Mouse (Mus musculus) neural tube, embryonic 13.5 days (tissue): ENCODE measurements around the gene Ift46. TPM values are rescaled to one million over a fixed set of nuclear protein-coding genes. Genes with fewer than 3 reads are reported as not detected.
"Not testable (repeated sequence)": the region's sequence is repeated elsewhere in the genome, so short reads cannot be mapped to it uniquely, and the experiment has no call there.

Experiments used
- ATAC-seq: fragments of 200-750 bp; cut with Nextera tagmentation; 2 replicates; pipeline ENCODE4 v1.8.0; 2017; ENCODE audit warnings: low read depth, mild to moderate bottlenecking, moderate TSS enrichment, moderate library complexity
- H3K27ac ChIP-seq: fragments of 300-500 bp; sonication (generic); replicated peaks from 2 replicates; pipeline ENCODE4 v1.5.1; 2015; ENCODE audit warnings: moderate library complexity, mild to moderate bottlenecking, inconsistent platforms
- H3K27me3 ChIP-seq: fragments of 300-500 bp; sonication (generic); 2 replicates; pipeline ENCODE4 v1.6.1; 2015; ENCODE audit warnings: mild to moderate bottlenecking, inconsistent platforms
- H3K36me3 ChIP-seq: fragments of 300-500 bp; sonication (generic); 2 replicates; pipeline ENCODE4 v1.6.1; 2015; ENCODE audit warnings: mild to moderate bottlenecking, inconsistent platforms
- H3K4me1 ChIP-seq: fragments of 300-500 bp; sonication (generic); replicated peaks from 2 replicates; pipeline ENCODE4 v1.6.1; 2015; ENCODE audit warnings: inconsistent platforms
- H3K4me2 ChIP-seq: fragments of 300-500 bp; sonication (generic); 2 replicates; pipeline ENCODE4 v1.6.1; 2015; ENCODE audit warnings: inconsistent platforms, mild to moderate bottlenecking, moderate library complexity
- H3K4me3 ChIP-seq: fragments of 300-500 bp; sonication (generic); 2 replicates; pipeline ENCODE4 v1.5.1; 2015; ENCODE audit warnings: mild to moderate bottlenecking, inconsistent platforms
- H3K9ac ChIP-seq: fragments of 300-500 bp; sonication (generic); 2 replicates; pipeline ENCODE4 v1.6.1; 2015; ENCODE audit warnings: moderate library complexity, mild to moderate bottlenecking, inconsistent platforms
- H3K9me3 ChIP-seq: fragments of 300-500 bp; sonication (generic); 2 replicates; pipeline ENCODE4 v1.6.1; 2016; ENCODE audit warnings: inconsistent platforms
- WGBS: fragments of 180-500 bp; shearing (Covaris S2); methylation state at CpG from one replicate; pipeline ENCODE4 v1.1.7; 2015; 5-methylcytosine and 5-hydroxymethylcytosine counted together
- polyA plus RNA-seq: library from polyadenylated mRNA; unstranded; fragments of >200 nt; fragmentation: Nextera tagmentation; extraction: Ambion mirVana; gene quantifications from 2 replicates; pipeline ENCODE4 v1.2.1, GENCODE M21; 2015

Gene Ift46
- polyA plus RNA-seq, 1 experiment from 2014 or later, result 174 TPM

DNA sequence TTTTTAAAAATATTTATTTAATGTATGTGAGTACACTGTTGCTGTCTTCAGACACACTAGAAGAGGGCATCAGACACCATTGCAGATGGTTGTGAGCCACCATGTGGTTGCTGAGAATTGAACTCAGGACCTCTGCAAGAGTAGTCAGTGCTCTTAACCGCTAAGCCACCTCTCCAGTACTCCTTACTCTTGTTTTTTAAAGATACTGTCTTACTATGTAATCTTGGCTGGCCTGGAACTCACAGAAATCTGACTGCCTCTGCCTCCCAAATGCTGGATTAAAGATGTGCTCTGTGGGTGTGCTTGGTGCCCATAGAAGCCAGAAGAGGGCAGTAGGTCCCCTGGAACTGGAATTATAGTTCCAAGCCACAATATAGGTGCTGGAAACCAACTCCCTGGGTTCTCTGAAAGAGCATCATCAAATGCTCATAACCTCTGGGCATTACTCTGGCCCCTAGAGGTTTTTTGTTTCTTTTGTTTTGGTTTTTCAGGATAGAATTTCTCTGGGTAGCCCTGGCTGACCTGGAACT is 27.0 kb upstream of the Ift46 start:
- Histone ChIP-seq H3K9me3 (no peaks in the 10 kb centered on the region), H3K4me3 (no peak overlapping the region), H3K27me3 (0 out of 2 replicates have a peak, but pooled peaks cover under 1% of the 10 kb centered on the region), H3K4me2 (no peak overlapping the region), H3K9ac (no peak overlapping the region), H3K4me1 (0 out of 2 replicates have a peak, but pooled peaks cover 4% of the 10 kb centered on the region), H3K27ac (no peak overlapping the region), H3K36me3 (peaks cover 43% of the 10 kb centered on the region)
- no peak for ATAC-seq
- 86% methylated on average over 1 of the region's 1 CpGs for WGBS

DNA sequence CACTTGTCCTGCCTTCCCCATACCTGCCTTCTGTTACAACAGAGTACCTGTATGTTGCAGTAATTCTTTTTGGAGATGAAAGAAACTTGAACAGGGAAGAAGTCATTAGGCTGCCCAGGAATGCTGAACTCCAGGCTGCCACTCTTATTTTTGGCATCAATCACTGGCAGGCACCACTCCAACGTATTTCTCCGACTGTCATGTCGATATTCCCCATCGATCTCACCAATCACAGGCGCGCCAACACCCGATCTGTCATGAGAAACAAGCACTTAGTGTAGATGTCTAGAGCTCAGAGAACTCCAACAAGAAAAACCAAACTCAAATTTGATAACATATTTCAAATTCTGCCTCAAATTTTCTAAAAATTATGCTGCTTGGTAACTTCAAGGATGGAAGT is 22.3 kb upstream of the Ift46 start:
- WGBS, result 91% methylated on average over 7 of the region's 7 CpGs
- Histone ChIP-seq H3K27ac (no peak overlapping the region), H3K9ac (no peak overlapping the region), H3K4me2 (no peak overlapping the region), H3K27me3 (no peaks in the 10 kb centered on the region), H3K4me1 (no peaks in the 10 kb centered on the region), H3K9me3 (no peaks in the 10 kb centered on the region), H3K36me3 (peaks cover 83% of the 10 kb centered on the region), H3K4me3 (no peak overlapping the region)
- no peak for ATAC-seq

DNA sequence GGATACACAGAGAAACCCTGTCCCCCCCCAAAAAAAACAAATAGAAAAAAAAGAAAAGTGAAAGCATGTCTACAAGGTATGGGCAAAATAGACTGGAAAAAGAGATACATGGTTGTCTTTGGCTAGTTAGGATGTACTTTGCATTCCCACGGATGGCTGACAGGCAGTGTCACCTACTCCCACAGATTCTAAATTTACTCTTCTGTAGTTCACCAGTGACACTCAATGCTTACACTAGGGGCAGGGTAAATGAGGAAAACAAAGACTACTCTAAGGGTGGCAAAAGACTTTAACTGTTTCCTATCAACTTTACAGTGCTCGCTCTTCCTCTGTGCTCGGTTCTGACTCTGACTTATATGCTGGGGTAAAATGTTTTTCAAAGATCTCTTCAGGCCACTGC is 21.0 kb upstream of the Ift46 start:
- H3K27ac ChIP-seq, result no peak overlapping the region
- no peaks in the 10 kb centered on the region for H3K27me3 ChIP-seq
- H3K9me3 ChIP-seq, result no peaks in the 10 kb centered on the region
- H3K4me2 ChIP-seq, result no peak overlapping the region
- 92% methylated on average over 3 of the region's 3 CpGs for WGBS
- H3K9ac ChIP-seq, result no peak overlapping the region
- ATAC-seq, result no peak
- H3K36me3 ChIP-seq, result peaks cover 89% of the 10 kb centered on the region
- no peak overlapping the region for H3K4me3 ChIP-seq
- no peaks in the 10 kb centered on the region for H3K4me1 ChIP-seq

DNA sequence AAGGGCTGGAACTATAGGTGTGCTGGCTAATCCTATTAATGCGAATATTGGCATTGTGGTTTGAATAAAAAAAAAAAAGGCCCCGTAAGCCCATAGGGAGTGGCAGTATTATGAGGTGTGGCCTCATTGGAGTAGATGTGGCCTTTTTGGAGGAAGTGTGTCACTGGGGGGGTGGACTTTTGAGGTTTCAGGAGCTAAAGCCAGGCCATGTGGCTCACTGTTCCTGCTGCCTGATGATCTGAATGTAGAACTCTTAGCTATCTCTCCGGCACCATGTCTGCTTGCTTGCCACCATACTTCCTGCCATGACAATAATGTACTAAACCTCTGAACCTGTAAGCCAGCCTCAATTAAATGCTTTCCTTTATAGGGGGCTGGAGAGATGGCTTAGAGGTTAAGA is 20.4 kb upstream of the Ift46 start:
- no peaks in the 10 kb centered on the region for H3K4me1 ChIP-seq
- WGBS, result 97% methylated on average over 3 of the region's 3 CpGs
- no peaks in the 10 kb centered on the region for H3K27me3 ChIP-seq
- H3K9me3 ChIP-seq, result no peaks in the 10 kb centered on the region
- no peak for ATAC-seq
- no peak overlapping the region for H3K27ac ChIP-seq
- H3K9ac ChIP-seq, result no peak overlapping the region
- peaks cover 93% of the 10 kb centered on the region for H3K36me3 ChIP-seq
- H3K4me3 ChIP-seq, result no peak overlapping the region
- H3K4me2 ChIP-seq, result no peak overlapping the region

DNA sequence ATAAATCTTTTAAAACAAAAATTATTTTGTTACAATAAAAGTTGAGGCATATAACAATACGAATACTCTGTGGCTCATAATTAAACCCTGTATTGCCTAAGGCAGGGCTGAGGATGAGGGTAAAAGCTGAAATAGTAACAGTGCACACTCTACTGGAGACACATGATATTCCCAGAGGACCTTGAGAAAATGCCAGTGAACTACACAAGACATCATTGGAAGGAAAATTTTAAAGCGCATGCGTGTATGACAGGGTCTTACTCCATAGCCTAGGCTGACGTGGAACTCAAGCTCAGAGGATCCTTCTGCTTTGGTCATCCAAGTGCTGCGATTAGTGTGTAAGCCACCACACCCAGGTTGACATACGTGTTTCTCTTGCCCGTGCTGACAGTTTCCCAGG is 19.2 kb upstream of the Ift46 start:
- Histone ChIP-seq H3K36me3 (peaks cover 93% of the 10 kb centered on the region), H3K4me2 (no peak overlapping the region), H3K4me1 (no peaks in the 10 kb centered on the region), H3K4me3 (no peak overlapping the region), H3K9me3 (no peaks in the 10 kb centered on the region), H3K27ac (no peak overlapping the region), H3K27me3 (no peaks in the 10 kb centered on the region), H3K9ac (no peak overlapping the region)
- WGBS, result 92% methylated on average over 7 of the region's 7 CpGs
- no peak for ATAC-seq

DNA sequence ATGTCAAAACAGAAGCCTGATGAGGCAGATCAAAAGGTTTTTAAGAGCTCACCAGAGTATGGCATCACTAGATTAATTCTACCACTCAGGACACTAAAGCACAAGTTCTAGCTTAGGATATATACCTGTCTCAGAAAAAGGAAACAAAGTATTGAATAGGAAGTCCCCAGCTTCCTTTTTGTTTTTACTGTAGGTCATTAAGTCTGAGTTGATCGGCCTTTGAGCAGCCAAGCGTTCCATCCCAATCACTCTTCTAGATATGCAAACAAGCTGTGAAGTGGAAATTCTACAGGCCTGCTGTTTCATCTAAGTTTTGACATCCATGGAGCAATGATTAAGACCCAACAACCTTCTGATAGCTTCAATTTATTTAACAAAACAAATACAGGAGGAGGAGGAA is 6.8 kb upstream of the Ift46 start:
- WGBS, result 82% methylated on average over 2 of the region's 2 CpGs
- H3K27me3 ChIP-seq, result no peaks in the 10 kb centered on the region

DNA sequence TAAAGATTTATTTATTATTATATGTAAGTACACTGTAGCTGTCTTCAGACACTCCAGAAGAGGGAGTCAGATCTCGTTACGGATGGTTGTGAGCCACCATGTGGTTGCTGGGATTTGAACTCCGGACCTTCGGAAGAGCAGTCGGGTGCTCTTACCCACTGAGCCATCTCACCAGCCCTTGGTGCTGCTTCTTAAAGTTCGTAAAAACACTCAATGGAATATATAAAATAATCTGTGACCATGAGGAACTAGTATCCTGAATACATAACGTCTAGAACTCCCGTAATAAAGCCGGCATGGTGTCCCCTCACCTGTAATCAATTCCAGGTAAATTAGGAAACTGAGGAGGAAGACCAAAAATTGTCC is 304 bp downstream of the Ift46 start:
- Histone ChIP-seq H3K4me2 (peak overlapping the region; percentile 81), H3K27ac (peak overlapping the region; percentile 59; the same call in 1 of the 2 replicates), H3K4me3 (peak overlapping the region; percentile 99), H3K4me1 (peaks cover 30% of the 10 kb centered on the region)
- H3K36me3 ChIP-seq, H3K27me3 ChIP-seq, ATAC-seq, H3K9ac ChIP-seq, H3K9me3 ChIP-seq: not testable (repeated sequence)
- WGBS, result 39% methylated on average over 9 of the region's 9 CpGs

More for the DNA sequence above, 6.8 kb upstream of the Ift46 start:
- H3K4me3 ChIP-seq, result no peak overlapping the region
- H3K4me1 ChIP-seq, result peaks cover 19% of the 10 kb centered on the region
- H3K36me3 ChIP-seq, result peaks cover 23% of the 10 kb centered on the region
- ATAC-seq, result no peak
- no peak overlapping the region for H3K4me2 ChIP-seq
- no peak overlapping the region for H3K27ac ChIP-seq
- H3K9ac ChIP-seq, result no peak overlapping the region
- H3K9me3 ChIP-seq, result no peaks in the 10 kb centered on the region

DNA sequence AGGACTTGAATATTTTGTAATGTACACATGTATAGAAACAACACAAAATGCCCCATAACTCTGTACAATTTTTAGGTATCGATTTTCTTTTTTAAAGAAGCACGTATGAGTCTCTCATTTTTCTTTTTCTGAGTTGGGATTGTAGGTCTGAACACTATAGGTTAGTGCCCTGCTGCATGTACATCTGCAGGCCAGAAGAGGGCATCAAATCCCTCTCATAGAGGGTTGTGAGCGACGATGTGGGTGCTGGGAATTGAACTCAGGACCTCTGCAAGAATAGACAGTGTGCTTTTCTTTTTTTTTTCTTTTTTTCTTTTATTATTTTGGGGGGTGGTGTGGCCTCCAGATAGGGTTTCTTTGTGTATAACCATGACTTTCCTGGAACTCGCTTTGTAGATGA is 3.7 kb downstream of the Ift46 start:
- WGBS, result 92% methylated on average over 5 of the region's 5 CpGs
- no peaks in the 10 kb centered on the region for H3K9me3 ChIP-seq
- no peak for ATAC-seq
- H3K4me1 ChIP-seq, result peaks cover 29% of the 10 kb centered on the region
- H3K4me3 ChIP-seq, result no peak overlapping the region
- H3K27me3 ChIP-seq, result no peaks in the 10 kb centered on the region
- no peak overlapping the region for H3K9ac ChIP-seq
- H3K36me3 ChIP-seq, result peaks cover 16% of the 10 kb centered on the region
- H3K4me2 ChIP-seq, result no peak overlapping the region
- H3K27ac ChIP-seq, result no peak overlapping the region

DNA sequence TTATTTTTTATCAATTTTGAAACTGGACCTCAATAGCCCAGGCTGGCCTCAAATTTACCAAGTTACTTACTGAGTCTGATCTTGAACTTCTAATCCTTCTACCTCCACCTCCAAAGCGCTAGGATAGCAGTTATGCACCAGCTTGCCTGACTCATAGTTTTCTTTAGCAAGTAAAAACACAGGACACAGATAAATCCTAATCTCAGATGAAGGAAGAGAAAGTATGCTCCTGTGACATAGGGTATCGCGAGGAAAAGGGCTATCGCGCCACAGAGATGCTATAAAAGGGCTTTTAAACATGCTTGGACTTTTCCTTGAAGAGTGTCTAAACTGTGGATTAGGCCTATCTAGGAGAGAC is 4.7 kb downstream of the Ift46 start:
- Histone ChIP-seq H3K4me1 (peaks cover 23% of the 10 kb centered on the region), H3K9ac (peak overlapping the region; percentile 36; the same call in 1 of the 2 replicates), H3K27ac (peak overlapping the region; percentile 39; the same call in 1 of the 2 replicates), H3K4me2 (no peak overlapping the region), H3K27me3 (no peaks in the 10 kb centered on the region), H3K36me3 (peaks cover 19% of the 10 kb centered on the region), H3K4me3 (no peak overlapping the region), H3K9me3 (no peaks in the 10 kb centered on the region)
- ATAC-seq, result no peak
- WGBS, result 24% methylated on average over 5 of the region's 5 CpGs

DNA sequence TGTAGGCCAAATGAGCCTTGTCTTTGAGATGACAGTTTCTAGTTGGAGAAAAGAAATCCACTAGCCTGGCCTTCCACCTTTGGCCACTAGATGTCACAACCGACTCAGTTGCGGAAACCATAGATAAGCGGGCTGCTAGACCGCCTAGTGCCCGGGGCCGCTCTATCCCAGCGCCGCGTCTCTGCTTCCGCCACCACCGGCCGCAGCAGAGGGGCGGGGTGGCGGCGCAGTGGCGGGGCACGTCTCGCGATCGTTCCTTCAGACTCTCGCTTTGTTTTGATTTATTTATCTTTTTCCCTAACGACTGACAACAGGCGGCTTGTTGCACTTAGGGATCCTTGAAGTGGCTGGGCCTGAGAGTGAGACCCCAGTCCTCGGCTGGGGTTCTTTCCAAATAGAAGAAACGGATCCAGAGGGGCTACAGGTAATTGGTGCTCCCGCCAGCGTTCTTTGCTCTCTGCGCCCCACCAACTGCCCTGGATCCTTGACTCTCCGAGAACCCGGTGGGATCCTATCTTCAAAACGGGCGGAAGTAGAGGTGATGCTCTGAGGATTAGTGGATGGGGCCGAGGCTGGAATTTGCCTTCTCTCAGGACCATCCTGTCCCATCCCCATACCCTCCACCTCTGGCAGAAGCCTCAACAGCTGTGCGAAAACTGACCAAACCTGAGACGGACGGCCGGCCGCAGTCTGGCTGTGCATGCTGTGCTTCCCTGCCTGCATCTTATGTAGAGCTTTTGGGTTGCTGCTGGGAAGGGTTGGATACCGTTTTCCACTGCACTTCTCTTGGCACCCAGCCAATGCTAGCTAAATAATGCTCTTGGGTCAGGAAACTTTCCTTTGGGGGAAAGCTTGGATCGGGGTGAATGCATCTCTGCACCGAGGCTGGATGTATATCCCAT is 5.3 kb downstream of the Ift46 start:
- Histone ChIP-seq H3K36me3 (peaks cover 19% of the 10 kb centered on the region), H3K27ac (peak overlapping the region; percentile 90), H3K9me3 (no peaks in the 10 kb centered on the region), H3K4me1 (peaks cover 23% of the 10 kb centered on the region), H3K4me2 (peak overlapping the region; percentile 90), H3K4me3 (peak overlapping the region; percentile 79), H3K27me3 (no peaks in the 10 kb centered on the region), H3K9ac (peak overlapping the region; percentile 87)
- WGBS, result under 1% methylated on average over 41 of the region's 41 CpGs
- peak; percentile 99 for ATAC-seq

DNA sequence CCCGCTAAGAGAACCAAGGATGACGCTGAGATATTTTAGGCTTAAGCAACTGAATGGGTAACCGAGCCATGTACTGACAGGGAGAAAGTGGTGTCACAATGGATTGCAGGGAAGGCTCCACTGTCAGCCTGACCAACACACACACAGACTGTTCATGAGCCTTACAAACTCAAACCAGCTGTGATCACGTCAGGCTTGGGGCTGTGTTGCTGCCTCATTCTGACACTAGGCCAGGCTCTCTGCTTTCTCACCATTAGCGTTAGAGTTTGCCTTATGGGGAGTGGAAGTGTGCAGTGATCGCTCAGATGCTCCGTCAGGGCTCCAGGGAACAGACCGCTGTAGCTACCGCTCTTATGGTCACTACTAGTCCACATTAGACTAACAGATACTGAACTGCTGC is 25.1 kb downstream of the Ift46 start:
- H3K27me3 ChIP-seq, result peaks cover 2% of the 10 kb centered on the region; the same call in 1 of the 2 replicates
- no peak overlapping the region for H3K4me2 ChIP-seq
- WGBS, result 79% methylated on average over 9 of the region's 9 CpGs
- H3K9me3 ChIP-seq, result no peaks in the 10 kb centered on the region
- no peak for ATAC-seq
- no peak overlapping the region for H3K27ac ChIP-seq
- no peaks in the 10 kb centered on the region for H3K4me1 ChIP-seq
- H3K36me3 ChIP-seq, result peaks cover 53% of the 10 kb centered on the region
- no peak overlapping the region for H3K9ac ChIP-seq
- H3K4me3 ChIP-seq, result no peak overlapping the region

DNA sequence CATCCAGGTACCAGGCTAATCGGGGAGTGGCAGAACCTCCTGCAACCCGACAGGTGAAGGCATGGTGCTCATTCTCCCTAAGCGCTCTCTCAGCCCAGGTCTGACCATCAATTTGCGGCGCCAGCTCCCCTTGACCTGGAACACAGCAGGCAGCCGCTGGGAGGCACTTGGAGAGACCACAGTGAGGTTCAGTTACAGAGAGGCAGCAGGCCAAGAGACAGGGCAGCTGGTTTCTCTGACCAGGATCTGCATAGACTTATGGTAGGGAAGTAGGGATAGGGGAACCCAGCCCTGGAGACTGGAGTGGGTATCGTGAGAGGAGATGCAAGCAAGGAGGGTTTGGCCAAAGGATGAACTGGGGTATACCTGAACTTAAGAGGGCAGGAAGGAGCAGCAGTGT is 30.6 kb downstream of the Ift46 start:
- Histone ChIP-seq H3K27me3 (peaks cover 24% of the 10 kb centered on the region), H3K9me3 (no peaks in the 10 kb centered on the region), H3K4me3 (peak overlapping the region; percentile 59), H3K27ac (no peak overlapping the region), H3K4me2 (peak overlapping the region; percentile 94), H3K4me1 (peaks cover 22% of the 10 kb centered on the region), H3K36me3 (no peaks in the 10 kb centered on the region), H3K9ac (peak overlapping the region; percentile 75)
- WGBS, result 36% methylated on average over 7 of the region's 7 CpGs
- ATAC-seq, result no peak
